Mouse (Mus musculus): ENCODE results near the gene Wdr82. TPM values are rescaled to one million over a fixed set of nuclear protein-coding genes. Genes with fewer than 3 reads are reported as not detected.
A peak's percentile ranks its signal among the peaks of the same experiment; 100 is the strongest.

Wdr82 gene
- total RNA-seq, 2 experiments from 2014 or later, result 74.4 to 81.3 TPM

GRCm38 (mm10) chr9:106225469-106226150, 54.9 kb downstream of the Wdr82 start:
- DNase-seq, result no peak

- peak; percentile 37 to 48 for DNase-seq
Observed at GRCm38 (mm10) chr9:106226151-106226682, 55.5 kb downstream of the Wdr82 start.

- DNase-seq, result no peak
Observed at GRCm38 (mm10) chr9:106227790-106228429, 57.2 kb downstream of the Wdr82 start.

GRCm38 (mm10) chr9:106230051-106230733, 59.5 kb downstream of the Wdr82 start:
- DNase-seq, result no peak

- DNase-seq, result no peak
Observed at GRCm38 (mm10) chr9:106230734-106231106, 60.0 kb downstream of the Wdr82 start.

- DNase-seq, result peak in 1 of 2 experiments; percentile 42
Observed at GRCm38 (mm10) chr9:106231220-106231619, 60.5 kb downstream of the Wdr82 start.

GRCm38 (mm10) chr9:106231816-106232215, 61.1 kb downstream of the Wdr82 start:
- DNase-seq, result peak in 1 of 2 experiments; percentile 23

- peak in 1 of 2 experiments; percentile 24 for DNase-seq
Observed at GRCm38 (mm10) chr9:106232956-106233355, 62.2 kb downstream of the Wdr82 start.

- no peak for DNase-seq
Observed at GRCm38 (mm10) chr9:106233953-106234352, 63.2 kb downstream of the Wdr82 start.

GRCm38 (mm10) chr9:106235194-106235830, 64.6 kb downstream of the Wdr82 start:
- DNase-seq, result peak; percentile 61 to 85

GRCm38 (mm10) chr9:106236156-106236817, 65.6 kb downstream of the Wdr82 start:
- DNase-seq, result no peak

- no peak for DNase-seq
Observed at GRCm38 (mm10) chr9:106236818-106237211, 66.1 kb downstream of the Wdr82 start.

GRCm38 (mm10) chr9:106237401-106237800, 66.7 kb downstream of the Wdr82 start:
- peak in 1 of 2 experiments; percentile 63 for DNase-seq

- DNase-seq, result no peak
Observed at GRCm38 (mm10) chr9:106237878-106238277, 67.2 kb downstream of the Wdr82 start.

Small RNAs within 50 kb of the gene (microRNA-seq; reads per million reads assigned to microRNA genes)
- gene Mir135a-1 (not detected), gene Mirlet7g (121,596 reads per million, percentile 100 among the genes with 10 or more reads in this experiment)

Other genes with a start within 250 kb of the Wdr82 start
- gene Col6a5, start 210.3 kb upstream of the Wdr82 start, total RNA-seq (2021), result 1 to 10 TPM; 3.3 to 6.9 TPM
- under 1 TPM; 0.36 to 0.46 TPM for gene Col6a4, start 74.1 kb upstream of the Wdr82 start, total RNA-seq (2021)
- gene Glyctk, start 12.8 kb upstream of the Wdr82 start, total RNA-seq (2021), result 1 to 10 TPM; 2.3 to 2.4 TPM
- gene Ppm1m, start 28.8 kb downstream of the Wdr82 start, total RNA-seq (2021), result 100 to 1,000 TPM in 1 of 2 experiments, 10 to 100 TPM in 1; 90.8 to 117 TPM
- 100 to 1,000 TPM in 1 of 2 experiments, 10 to 100 TPM in 1; 64.8 to 117 TPM for gene Twf2, start 32.2 kb downstream of the Wdr82 start, total RNA-seq (2021)
- under 1 TPM; 0.89 TPM for gene Tlr9, start 51.7 kb downstream of the Wdr82 start, total RNA-seq (2021)
- gene Alas1, start 77.7 kb downstream of the Wdr82 start, total RNA-seq (2021), result 1,000 to 10,000 TPM; 1,599 to 3,152 TPM
- 1 to 10 TPM; 3.6 to 5.6 TPM for gene Poc1a, start 110.1 kb downstream of the Wdr82 start, total RNA-seq (2021)
- gene Dusp7, start 197.7 kb downstream of the Wdr82 start, total RNA-seq (2021), result 10 to 100 TPM; 16.4 to 24.1 TPM